Mouse (Mus musculus) frontal cortex, postnatal 36 days (tissue): ENCODE measurements at regions not wholly inside any gene's neighbourhood (a gene's known extent, or its start where the extent isn't known, plus 50 kb on each side); places are given as distances from the start of the nearest gene placed in this dataset.
"Not testable (repeated sequence)": the region's sequence is repeated elsewhere in the genome, so short reads cannot be mapped to it uniquely, and the experiment has no call there.

Experiments used
- DNase-seq, 2 experiments: peaks; one replicate each; pipeline ENCODE4 v3.0.0; 2022; ENCODE audit warnings: low spot score in 2 of 2

GRCm38 (mm10) chr9:76407549-76407948 lies 83.9 kb upstream of the Hcrtr2 start:
- no peak for DNase-seq

- not testable (repeated sequence) for DNase-seq
Measured at GRCm38 (mm10) chr9:76401897-76402670, 78.4 kb upstream of the Hcrtr2 start.

- DNase-seq = no peak
Measured at GRCm38 (mm10) chr9:76400900-76401299, 77.2 kb upstream of the Hcrtr2 start.

GRCm38 (mm10) chr9:76393763-76394162 lies 70.1 kb upstream of the Hcrtr2 start:
- DNase-seq = no peak

- peak in 1 of 2 experiments; percentile 13 for DNase-seq
Measured at GRCm38 (mm10) chr9:76390839-76391238, 67.2 kb upstream of the Hcrtr2 start.
